Mouse (Mus musculus): ENCODE measurements around the gene Rnf114.

DNA sequence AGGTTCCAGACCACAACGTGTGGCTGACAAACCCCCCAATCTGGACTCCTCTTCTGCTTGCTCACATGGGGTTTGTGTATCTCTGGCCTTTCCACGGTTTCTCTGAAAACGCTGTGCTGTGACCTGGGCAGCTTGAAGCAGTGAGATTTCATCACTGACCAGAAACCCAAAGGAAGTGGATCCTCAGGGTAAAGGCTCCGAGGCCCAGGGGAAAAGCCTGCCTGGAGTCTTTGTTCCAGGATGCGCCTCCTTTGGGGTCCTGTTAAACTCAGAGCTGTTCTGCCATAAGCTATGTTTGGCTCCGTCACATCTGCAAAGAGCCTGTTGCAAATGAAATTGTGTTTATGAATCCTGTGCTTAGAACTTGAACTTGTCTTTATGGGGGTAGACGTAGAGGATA lies 56.5 kb downstream of the Rnf114 start:
- TF ChIP-seq POLR2A (IDR thresholded peaks at IDR 0.05; ENCODE audit: low read depth, low read length): no peak
- no peak for TF ChIP-seq ZC3H11A (IDR thresholded peaks at IDR 0.05; ENCODE audit: low read depth, low read length)
- TF ChIP-seq CTCF (conservative IDR thresholded peaks at IDR 0.05 in 1 of 2, IDR thresholded peaks at IDR 0.05 in 1 of 2; ENCODE audit: low read depth in 2 of 2, low read length in 2 of 2): no peak
- TF ChIP-seq MEF2A (IDR thresholded peaks at IDR 0.05; ENCODE audit: borderline replicate concordance, low read depth, low read length): no peak
- TF ChIP-seq RAD21 (IDR thresholded peaks at IDR 0.05; ENCODE audit: low read depth, low read length): no peak
- no peak for TF ChIP-seq NRF1 (IDR thresholded peaks at IDR 0.05; ENCODE audit: low read depth, low read length)
- TF ChIP-seq EP300 (IDR thresholded peaks at IDR 0.05; ENCODE audit: low read length): no peak
- TF ChIP-seq HCFC1 (IDR thresholded peaks at IDR 0.05; ENCODE audit: low read depth, low read length): no peak
- no peak for TF ChIP-seq MXI1 (IDR thresholded peaks at IDR 0.05; ENCODE audit: low read depth, low read length)
- no peak for TF ChIP-seq MYC (IDR thresholded peaks at IDR 0.05; ENCODE audit: low read depth, low read length)
- TF ChIP-seq MAX (IDR thresholded peaks at IDR 0.05; ENCODE audit: low read length): no peak
